ENCODE assay signal across 14 mouse cellular contexts in genomic region chr7:48847820-48848650, GRCm38 (mm10). TPM values are rescaled to one million over a fixed set of nuclear protein-coding genes. Genes with fewer than 3 reads are reported as not detected.
DNase-seq lines count a peak whose midpoint lies in the region; ATAC-seq and TF ChIP-seq lines count a peak whose summit lies in the region.
"Had no signal": no experiment of that assay in that cellular context is flagged by ENCODE, and none has a peak within 500 bp of the region (broad histone marks: within the 10 kb centered on the region; RNA-seq: fewer than 3 reads in every experiment).

Gene Csrp3 (minus strand): TSS chr7:48848033.

- H3K9me3 ChIP-seq in embryonic facial prominence, embryonic 14.5 days (ENCODE audit: control insufficient read depth, low read length) = no peaks in the 10 kb centered on the region
- no peaks in the 10 kb centered on the region for H3K9me3 ChIP-seq in embryonic facial prominence, embryonic 10.5 days
- no peaks in the 10 kb centered on the region for H3K9me3 ChIP-seq in intestine, embryonic 15.5 days
- H3K9me3 ChIP-seq: megakaryocyte, embryonic 14.5 days; neural tube, embryonic 13.5 days had no signal

- no peak within 1 kb of the TSS for H3K27ac ChIP-seq in embryonic facial prominence, embryonic 14.5 days (replicated peaks; ENCODE audit: low read depth, low read length)
- no peak within 1 kb of the TSS for H3K27ac ChIP-seq in embryonic facial prominence, embryonic 10.5 days (replicated peaks)
- H3K27ac ChIP-seq in intestine, embryonic 15.5 days = no peak within 1 kb of the TSS
- H3K27ac ChIP-seq: neural tube, embryonic 13.5 days had no signal

- TF ChIP-seq POLR2A in brain, embryonic 14.5 days (IDR thresholded peaks at IDR 0.05; ENCODE audit: borderline replicate concordance, extremely low read depth, insufficient read depth, insufficient read length, poor library complexity, severe bottlenecking) = no peak

- H3K4me3 ChIP-seq in embryonic facial prominence, embryonic 14.5 days (ENCODE audit: low read depth, low read length) = no peak within 1 kb of the TSS
- no peak within 1 kb of the TSS for H3K4me3 ChIP-seq in embryonic facial prominence, embryonic 10.5 days
- H3K4me3 ChIP-seq in intestine, embryonic 15.5 days (replicated peaks) = no peak within 1 kb of the TSS
- H3K4me3 ChIP-seq: megakaryocyte, embryonic 14.5 days; neural tube, embryonic 13.5 days had no signal

- peak; percentile 31 for DNase-seq in embryonic facial prominence, embryonic 14.5 days (ENCODE audit: low spot score)
- DNase-seq in embryonic facial prominence, embryonic 10.5 days (ENCODE audit: low spot score) = no peak
- DNase-seq in brain, embryonic 14.5 days (ENCODE audit: low read depth) = peak; percentile 11
- peak; percentile 76 to 84 for DNase-seq in heart, adult 18-20 months
- DNase-seq in heart, postnatal 25 days (ENCODE audit: low spot score) = no peak
- no peak for DNase-seq in MN1 (ENCODE audit: low spot score)
- no peak for DNase-seq in frontal cortex, adult 2 months (ENCODE audit: extremely low spot score in 1 of 2, low spot score in 1 of 2)
- DNase-seq: left cerebral cortex, postnatal 4 days had no signal

- no peaks in the 10 kb centered on the region for H3K4me1 ChIP-seq in embryonic facial prominence, embryonic 14.5 days (ENCODE audit: control insufficient read depth, insufficient read depth, low read length)
- H3K4me1 ChIP-seq in embryonic facial prominence, embryonic 10.5 days = peaks cover 12% of the 10 kb centered on the region; the same call in 1 of the 2 replicates
- no peaks in the 10 kb centered on the region for H3K4me1 ChIP-seq in intestine, embryonic 15.5 days (replicated peaks)

- no peak within 1 kb of the TSS for H3K4me2 ChIP-seq in embryonic facial prominence, embryonic 14.5 days (ENCODE audit: low read depth, low read length)
- no peak within 1 kb of the TSS for H3K4me2 ChIP-seq in intestine, embryonic 15.5 days (replicated peaks)
- H3K4me2 ChIP-seq: neural tube, embryonic 13.5 days had no signal

- no peak for ATAC-seq in embryonic facial prominence, embryonic 14.5 days (ENCODE audit: low read depth)
- ATAC-seq in intestine, embryonic 15.5 days = no peak
- ATAC-seq: forebrain, embryonic 16.5 days had no signal

- H3K27me3 ChIP-seq in embryonic facial prominence, embryonic 14.5 days (replicated peaks; ENCODE audit: control insufficient read depth, insufficient read depth, low read length) = no peaks in the 10 kb centered on the region
- peaks cover 8% of the 10 kb centered on the region; the same call in 1 of the 2 replicates for H3K27me3 ChIP-seq in embryonic facial prominence, embryonic 10.5 days (replicated peaks; ENCODE audit: low read depth, poor library complexity, severe bottlenecking)
- no peaks in the 10 kb centered on the region for H3K27me3 ChIP-seq in intestine, embryonic 15.5 days (replicated peaks)
- H3K27me3 ChIP-seq: megakaryocyte, embryonic 14.5 days had no signal

- H3K9ac ChIP-seq in embryonic facial prominence, embryonic 14.5 days (ENCODE audit: low read depth, low read length) = no peak within 1 kb of the TSS
- H3K9ac ChIP-seq in intestine, embryonic 15.5 days = no peak within 1 kb of the TSS
- H3K9ac ChIP-seq: neural tube, embryonic 13.5 days had no signal

- no peaks in the 10 kb centered on the region for H3K36me3 ChIP-seq in embryonic facial prominence, embryonic 14.5 days (ENCODE audit: control insufficient read depth, insufficient read depth, low read length)
- H3K36me3 ChIP-seq in embryonic facial prominence, embryonic 10.5 days (replicated peaks) = no peaks in the 10 kb centered on the region
- H3K36me3 ChIP-seq in intestine, embryonic 15.5 days = no peaks in the 10 kb centered on the region
- H3K36me3 ChIP-seq: neural tube, embryonic 13.5 days had no signal

- WGBS in embryonic facial prominence, embryonic 14.5 days = 46% methylated on average over 11 of the region's 11 CpGs
- WGBS in embryonic facial prominence, embryonic 10.5 days = 49% methylated on average over 11 of the region's 11 CpGs
- 69% methylated on average over 11 of the region's 11 CpGs for WGBS in intestine, embryonic 15.5 days

- intact Hi-C loops in heart, postnatal 25 days (cut with DNase I) = no loop called here

- no peak for TF ChIP-seq CTCF in brain, embryonic 14.5 days (IDR thresholded peaks at IDR 0.05; ENCODE audit: borderline replicate concordance, extremely low read depth, insufficient read depth, insufficient read length)

RNA-seq across cellular contexts. Expression of gene Csrp3, which starts in this region (rescaled TPM):
- polyA plus RNA-seq in embryonic facial prominence, embryonic 14.5 days (2014; fragmentation: Nextera tagmentation; extraction: Ambion mirVana) = 168 and 285 TPM in 2 replicates
- 0.57 and 1.1 TPM in 2 replicates for polyA plus RNA-seq in embryonic facial prominence, embryonic 10.5 days (2016; fragmentation: Nextera tagmentation; extraction: Ambion mirVana)
- polyA plus RNA-seq in brain, embryonic 14.5 days (2012; rRNA removed) = 0.19 TPM in 1 of 2 replicates, not detected in the other
- 1,000 to 10,000 TPM; 1,990 to 2,288 TPM for total RNA-seq in heart, adult 18-20 months (2021)
- 1,000 to 10,000 TPM; 2,113 to 2,237 TPM for total RNA-seq in heart, postnatal 25 days (2021)
- 0.53 and 0.94 TPM in 2 replicates for polyA plus RNA-seq in intestine, embryonic 15.5 days (2015; fragmentation: Nextera tagmentation; extraction: Ambion mirVana)
- polyA plus RNA-seq in frontal cortex, adult 2 months (2012; rRNA removed) = 0.17 TPM in 1 of 2 replicates, not detected in the other
- total RNA-seq: left cerebral cortex, postnatal 4 days had no signal
- polyA plus RNA-seq: forebrain, embryonic 16.5 days; large intestine, adult 2 months; testis, adult 2 months had no signal

Comparison
In these comparisons a context has a peak if more than half of its experiments do, and no peak if none do; other contexts are left out.
1. RNA of gene Csrp3 (polyA plus RNA-seq): 168 to 285 TPM in embryonic facial prominence, embryonic 14.5 days; 0.53 to 0.94 TPM in intestine, embryonic 15.5 days, 0.57 to 1.1 TPM in embryonic facial prominence, embryonic 10.5 days, 0.17 TPM in frontal cortex, adult 2 months and 0.19 TPM in brain, embryonic 14.5 days; every median in the first group is over 10 times any median in the second.
2. DNase-seq: peak in embryonic facial prominence, embryonic 14.5 days (single experiment) and heart, adult 18-20 months (2 of 2); none in embryonic facial prominence, embryonic 10.5 days (single experiment), heart, postnatal 25 days (single experiment), MN1 (single experiment) and frontal cortex, adult 2 months (0 of 2).
3. Peak in DNase-seq in brain, embryonic 14.5 days; RNA of the gene not detected or under 1 TPM.